Mouse (Mus musculus): Measurements from ENCODE around the gene Pnpla7.
A peak's percentile ranks its signal among the peaks of the same experiment; 100 is the strongest.

Gene Pnpla7

GRCm38 (mm10) chr2:24995332-24995731 is 19.5 kb downstream of the Pnpla7 start:
- no peak for DNase-seq

- no peak for DNase-seq
Measured at GRCm38 (mm10) chr2:24996471-24996870, 20.6 kb downstream of the Pnpla7 start.

- DNase-seq = peak; percentile 19 to 32
Measured at GRCm38 (mm10) chr2:25000544-25001235, 24.9 kb downstream of the Pnpla7 start.

GRCm38 (mm10) chr2:25003946-25004786 is 28.3 kb downstream of the Pnpla7 start:
- DNase-seq = no peak

- no peak for DNase-seq
Measured at GRCm38 (mm10) chr2:25006767-25007166, 30.9 kb downstream of the Pnpla7 start.

- DNase-seq = no peak
Measured at GRCm38 (mm10) chr2:25008250-25008649, 32.4 kb downstream of the Pnpla7 start.

GRCm38 (mm10) chr2:25022678-25023077 is 46.8 kb downstream of the Pnpla7 start:
- no peak for DNase-seq

GRCm38 (mm10) chr2:25025109-25025508 is 49.3 kb downstream of the Pnpla7 start:
- DNase-seq = no peak

- no peak for DNase-seq
Measured at GRCm38 (mm10) chr2:25034994-25035393, 59.2 kb downstream of the Pnpla7 start.

GRCm38 (mm10) chr2:25040089-25040488 is 64.3 kb downstream of the Pnpla7 start:
- no peak for DNase-seq

- DNase-seq = peak; percentile 73 to 77
Measured at GRCm38 (mm10) chr2:25050921-25051320, 75.1 kb downstream of the Pnpla7 start.

GRCm38 (mm10) chr2:25051450-25051849 is 75.6 kb downstream of the Pnpla7 start:
- no peak for DNase-seq

- DNase-seq = no peak
Measured at GRCm38 (mm10) chr2:25053101-25053500, 77.3 kb downstream of the Pnpla7 start.

- peak; percentile 86 to 87 for DNase-seq
Measured at GRCm38 (mm10) chr2:25054221-25055067, 78.6 kb downstream of the Pnpla7 start, which contains the start of gene Nsmf. Gene Nsmf (plus strand): TSS chr2:25054355.

- DNase-seq = peak; percentile 55 to 60
Measured at GRCm38 (mm10) chr2:25055068-25055405, 79.2 kb downstream of the Pnpla7 start.

- DNase-seq = no peak
Measured at GRCm38 (mm10) chr2:25055409-25056155, 79.7 kb downstream of the Pnpla7 start.

- no peak for DNase-seq
Measured at GRCm38 (mm10) chr2:25058926-25059325, 83.1 kb downstream of the Pnpla7 start.

GRCm38 (mm10) chr2:25063523-25063922 is 87.7 kb downstream of the Pnpla7 start:
- no peak for DNase-seq

- no peak for DNase-seq
Measured at GRCm38 (mm10) chr2:25064285-25064684, 88.5 kb downstream of the Pnpla7 start.

- no peak for DNase-seq
Measured at GRCm38 (mm10) chr2:25065537-25065936, 89.7 kb downstream of the Pnpla7 start.

GRCm38 (mm10) chr2:25066552-25066951 is 90.7 kb downstream of the Pnpla7 start:
- DNase-seq = no peak

- DNase-seq = no peak
Measured at GRCm38 (mm10) chr2:25069537-25069936, 93.7 kb downstream of the Pnpla7 start.

Data from cerebellum, adult 18-20 months (tissue).